Mouse (Mus musculus): ENCODE data around the gene Tmco5.
A peak's percentile ranks its signal among the peaks of the same experiment; 100 is the strongest.

The Tmco5 gene

GRCm38 (mm10) chr2:116878391-116878790 is at the start of gene Tmco5:
Gene Tmco5, plus strand, starts transcription at chr2:116878691.
- no peak for DNase-seq

GRCm38 (mm10) chr2:116831863-116832262 is 46.6 kb upstream of the Tmco5 start:
- DNase-seq: no peak

GRCm38 (mm10) chr2:116837829-116838228 is 40.7 kb upstream of the Tmco5 start:
- DNase-seq: no peak

- DNase-seq: peak; percentile 32 to 41
Measured at GRCm38 (mm10) chr2:116838538-116839197, 39.8 kb upstream of the Tmco5 start.

GRCm38 (mm10) chr2:116849980-116850636 is 28.4 kb upstream of the Tmco5 start:
- DNase-seq: no peak

GRCm38 (mm10) chr2:116851356-116851755 is 27.1 kb upstream of the Tmco5 start:
- no peak for DNase-seq

GRCm38 (mm10) chr2:116852249-116852648 is 26.2 kb upstream of the Tmco5 start:
- peak; percentile 44 to 57 for DNase-seq

GRCm38 (mm10) chr2:116858703-116859102 is 19.8 kb upstream of the Tmco5 start:
- DNase-seq: no peak

GRCm38 (mm10) chr2:116876955-116877615 is 1.4 kb upstream of the Tmco5 start:
- no peak for DNase-seq

- DNase-seq: no peak
Measured at GRCm38 (mm10) chr2:116879730-116880129, 1.2 kb downstream of the Tmco5 start.

- DNase-seq: no peak
Measured at GRCm38 (mm10) chr2:116893316-116893987, 15.0 kb downstream of the Tmco5 start.

GRCm38 (mm10) chr2:116893988-116894363 is 15.5 kb downstream of the Tmco5 start:
- peak; percentile 18 to 25 for DNase-seq

- DNase-seq: peak; percentile 65 to 92
Measured at GRCm38 (mm10) chr2:116899615-116900272, 21.3 kb downstream of the Tmco5 start.

GRCm38 (mm10) chr2:116900273-116900843 is 21.9 kb downstream of the Tmco5 start:
- DNase-seq: no peak

- no peak for DNase-seq
Measured at GRCm38 (mm10) chr2:116908268-116908667, 29.8 kb downstream of the Tmco5 start.

- no peak for DNase-seq
Measured at GRCm38 (mm10) chr2:116912334-116913070, 34.0 kb downstream of the Tmco5 start.

- DNase-seq: no peak
Measured at GRCm38 (mm10) chr2:116913677-116914405, 35.4 kb downstream of the Tmco5 start.

- DNase-seq: no peak
Measured at GRCm38 (mm10) chr2:116914636-116915035, 36.1 kb downstream of the Tmco5 start.

- DNase-seq: no peak
Measured at GRCm38 (mm10) chr2:116918598-116918997, 40.1 kb downstream of the Tmco5 start.

GRCm38 (mm10) chr2:116922580-116923500 is 44.3 kb downstream of the Tmco5 start:
- no peak for DNase-seq
